Mouse (Mus musculus): ENCODE measurements around the gene Psmd1.

- no peak for TF ChIP-seq FOSL1 (IDR thresholded peaks at IDR 0.05; ENCODE audit: insufficient read depth, low read length, poor library complexity, severe bottlenecking)
- no peak for TF ChIP-seq CTCF (IDR thresholded peaks at IDR 0.05; ENCODE audit: control insufficient read depth, insufficient read depth, insufficient read length)
Observed at GRCm38 (mm10) chr1:86183577-86184263, 119.5 kb downstream of the Psmd1 start.

All from C2C12 (cell line).